Mouse (Mus musculus): ENCODE data around the gene Sgip1. TPM values are rescaled to one million over a fixed set of nuclear protein-coding genes. Genes with fewer than 3 reads are reported as not detected.
A peak's percentile ranks its signal among the peaks of the same experiment; 100 is the strongest.

The Sgip1 gene
- total RNA-seq, 2 experiments from 2014 or later: 280 to 316 TPM

GRCm38 (mm10) chr4:102773225-102773624 is 32.1 kb downstream of the Sgip1 start:
- intact Hi-C loops (cut with DNase I): no loop called here
- DNase-seq (ENCODE audit: low spot score in 2 of 2): no peak

GRCm38 (mm10) chr4:102773841-102774240 is 32.7 kb downstream of the Sgip1 start:
- DNase-seq (ENCODE audit: low spot score in 2 of 2): no peak
- intact Hi-C loops (cut with DNase I): no loop called here

GRCm38 (mm10) chr4:102774549-102774948 is 33.5 kb downstream of the Sgip1 start:
- intact Hi-C loops (cut with DNase I): no loop called here
- DNase-seq (ENCODE audit: low spot score in 2 of 2): no peak

GRCm38 (mm10) chr4:102775596-102776270 is 34.6 kb downstream of the Sgip1 start:
- intact Hi-C loops (cut with DNase I): no loop called here
- DNase-seq (ENCODE audit: low spot score in 2 of 2): no peak

- DNase-seq (ENCODE audit: low spot score in 2 of 2): no peak
- intact Hi-C loops (cut with DNase I): no loop called here
Measured at GRCm38 (mm10) chr4:102779902-102780301, 38.8 kb downstream of the Sgip1 start.

- intact Hi-C loops (cut with DNase I): no loop called here
- peak in 1 of 2 experiments; percentile 34 for DNase-seq (ENCODE audit: low spot score in 2 of 2)
Measured at GRCm38 (mm10) chr4:102783063-102783748, 42.1 kb downstream of the Sgip1 start.

GRCm38 (mm10) chr4:102785158-102785557 is 44.1 kb downstream of the Sgip1 start:
- DNase-seq (ENCODE audit: low spot score in 2 of 2): no peak
- intact Hi-C loops (cut with DNase I): no loop called here

- DNase-seq (ENCODE audit: low spot score in 2 of 2): no peak
- intact Hi-C loops (cut with DNase I): no loop called here
Measured at GRCm38 (mm10) chr4:102792100-102792790, 51.1 kb downstream of the Sgip1 start.

GRCm38 (mm10) chr4:102801471-102801870 is 60.4 kb downstream of the Sgip1 start:
- no peak for DNase-seq (ENCODE audit: low spot score in 2 of 2)
- intact Hi-C loops (cut with DNase I): no loop called here

GRCm38 (mm10) chr4:102801936-102802335 is 60.8 kb downstream of the Sgip1 start:
- DNase-seq (ENCODE audit: low spot score in 2 of 2): no peak
- intact Hi-C loops (cut with DNase I): no loop called here

GRCm38 (mm10) chr4:102804611-102805010 is 63.5 kb downstream of the Sgip1 start:
- DNase-seq (ENCODE audit: low spot score in 2 of 2): no peak
- intact Hi-C loops (cut with DNase I): no loop called here

GRCm38 (mm10) chr4:102806987-102807386 is 65.9 kb downstream of the Sgip1 start:
- intact Hi-C loops (cut with DNase I): no loop called here
- no peak for DNase-seq (ENCODE audit: low spot score in 2 of 2)

GRCm38 (mm10) chr4:102808258-102808657 is 67.2 kb downstream of the Sgip1 start:
- no peak for DNase-seq (ENCODE audit: low spot score in 2 of 2)
- intact Hi-C loops (cut with DNase I): no loop called here

- intact Hi-C loops (cut with DNase I): no loop called here
Measured at GRCm38 (mm10) chr4:102809296-102809695, 68.2 kb downstream of the Sgip1 start.

GRCm38 (mm10) chr4:102810277-102810676 is 69.2 kb downstream of the Sgip1 start:
- DNase-seq (ENCODE audit: low spot score in 2 of 2): no peak
- intact Hi-C loops (cut with DNase I): no loop called here

More at GRCm38 (mm10) chr4:102809296-102809695, 68.2 kb downstream of the Sgip1 start:
- DNase-seq (ENCODE audit: low spot score in 2 of 2): no peak

- intact Hi-C loops (cut with DNase I): no loop called here
- DNase-seq (ENCODE audit: low spot score in 2 of 2): no peak
Measured at GRCm38 (mm10) chr4:102811007-102811805, 70.1 kb downstream of the Sgip1 start.

GRCm38 (mm10) chr4:102813346-102813745 is 72.2 kb downstream of the Sgip1 start:
- DNase-seq (ENCODE audit: low spot score in 2 of 2): no peak
- intact Hi-C loops (cut with DNase I): no loop called here

- intact Hi-C loops (cut with DNase I): no loop called here
- DNase-seq (ENCODE audit: low spot score in 2 of 2): no peak
Measured at GRCm38 (mm10) chr4:102821786-102822185, 80.7 kb downstream of the Sgip1 start.

GRCm38 (mm10) chr4:102824494-102824893 is 83.4 kb downstream of the Sgip1 start:
- no peak for DNase-seq (ENCODE audit: low spot score in 2 of 2)
- intact Hi-C loops (cut with DNase I): no loop called here

GRCm38 (mm10) chr4:102826159-102826558 is 85.1 kb downstream of the Sgip1 start:
- intact Hi-C loops (cut with DNase I): no loop called here
- peak; percentile 15 to 20 for DNase-seq (ENCODE audit: low spot score in 2 of 2)

Measured in left cerebral cortex, postnatal 36 days (tissue).